20 mouse cellular contexts compared by ENCODE assay signal in the genomic region with DNA sequence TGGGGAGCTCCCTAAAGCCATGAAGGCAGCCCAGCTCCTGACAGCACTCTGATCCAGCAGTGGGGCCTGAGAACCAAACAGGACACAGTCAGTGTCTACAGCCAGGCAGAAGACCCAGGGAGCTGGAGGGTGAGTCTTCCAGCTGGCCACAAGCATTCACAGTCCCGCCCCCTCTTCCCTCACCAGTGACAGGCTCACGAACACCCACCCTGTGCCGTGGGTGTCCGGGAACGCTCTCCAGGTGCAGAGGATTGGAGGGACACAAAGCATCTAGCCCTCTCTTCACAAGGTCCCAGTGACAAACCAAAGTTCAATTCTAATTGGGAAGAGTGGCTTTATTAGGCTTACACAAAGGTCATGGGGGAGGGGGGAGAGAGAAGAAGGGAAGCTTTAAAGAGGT. TPM values are rescaled to one million over a fixed set of nuclear protein-coding genes. Genes with fewer than 3 reads are reported as not detected.
"Had no signal": no experiment of that assay in that cellular context is flagged by ENCODE, and none has a peak within 500 bp of the region (broad histone marks: within the 10 kb centered on the region; RNA-seq: fewer than 3 reads in every experiment).

No protein-coding gene starts in this region.

- ATAC-seq: midbrain, embryonic 16.5 days had no signal

- H3K27ac ChIP-seq: midbrain, embryonic 10.5 days; midbrain, embryonic 12.5 days; neural tube, embryonic 13.5 days; neural tube, embryonic 15.5 days had no signal

- H3K4me3 ChIP-seq: midbrain, embryonic 10.5 days; midbrain, embryonic 12.5 days; myocyte; neural tube, embryonic 13.5 days; neural tube, embryonic 15.5 days had no signal

- H3K36me3 ChIP-seq: midbrain, embryonic 10.5 days; midbrain, embryonic 12.5 days; neural tube, embryonic 13.5 days; neural tube, embryonic 15.5 days had no signal

- H3K27me3 ChIP-seq: midbrain, embryonic 12.5 days; neural tube, embryonic 13.5 days; neural tube, embryonic 15.5 days had no signal

- H3K9ac ChIP-seq: lung, embryonic 14.5 days; midbrain, embryonic 12.5 days; neural tube, embryonic 13.5 days; neural tube, embryonic 15.5 days had no signal

- H3K4me1 ChIP-seq: midbrain, embryonic 10.5 days; midbrain, embryonic 12.5 days; neural tube, embryonic 13.5 days; neural tube, embryonic 15.5 days had no signal

- DNase-seq: lung, adult 18-20 months; lung, embryonic 14.5 days; lung, postnatal 10 days; lung, postnatal 4 days; midbrain, embryonic 14.5 days; retina, postnatal 1 day; right cerebral cortex, postnatal 14 days; right cerebral cortex, postnatal 4 days; spleen, adult 18-20 months; thymus, adult 18-20 months; thymus, postnatal 25 days; thymus, postnatal 4 days had no signal

- H3K4me2 ChIP-seq: lung, embryonic 14.5 days; midbrain, embryonic 12.5 days; neural tube, embryonic 13.5 days; neural tube, embryonic 15.5 days had no signal

RNA-seq across cellular contexts. Expression of a gene that starts 34.2 kb away (rescaled TPM):
- total RNA-seq: megakaryocyte, adult 5-6 weeks; megakaryocyte-erythroid progenitor cell, adult 5-6 weeks had no signal
